Mouse (Mus musculus) heart, adult 2 months (tissue): ENCODE measurements at regions not wholly inside any gene's neighbourhood (a gene's known extent, or its start where the extent isn't known, plus 50 kb on each side); places are given as distances from the start of the nearest gene placed in this dataset.

Experiments
- EP300 ChIP-seq: fragments of 200-500 bp; IDR thresholded peaks from 2 replicates; pipeline ENCODE4 v1.6.1; 2011; ENCODE audit warnings: low read depth, low read length, control low read depth; ENCODE audit not compliant: insufficient read depth
- POLR2A ChIP-seq: fragments of 200-500 bp; IDR thresholded peaks from 2 replicates; pipeline ENCODE4 v1.6.1; 2011; ENCODE audit warnings: mild to moderate bottlenecking, low read depth, low read length, control low read depth; ENCODE audit not compliant: insufficient read depth

DNA sequence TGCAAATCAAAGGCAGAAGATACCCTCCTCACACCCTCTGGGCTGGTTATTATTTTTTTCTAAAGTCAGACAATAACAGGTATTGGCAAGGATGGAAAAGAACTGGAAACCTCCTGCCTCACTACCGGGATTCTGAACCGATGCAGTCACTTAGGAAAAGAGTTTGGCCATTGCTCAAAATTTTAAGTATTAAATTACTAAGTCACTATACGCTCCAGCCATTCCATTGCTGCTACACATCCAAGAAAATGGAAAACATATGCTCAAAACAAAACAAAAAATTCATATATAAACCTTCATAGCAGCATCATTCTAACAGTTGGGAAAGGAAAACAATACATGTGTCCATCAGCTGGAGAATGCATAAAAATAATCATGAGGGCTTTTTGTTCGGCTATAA is 63.9 kb upstream of the Pias1 start:
- no peak for TF ChIP-seq EP300
- no peak for TF ChIP-seq POLR2A
